Mouse (Mus musculus) thymus, adult 2 months (tissue): ENCODE measurements around the gene Olfr1330.
"Not testable (repeated sequence)": the region's sequence is repeated elsewhere in the genome, so short reads cannot be mapped to it uniquely, and the experiment has no call there.

ENCODE experiments used
- CTCF ChIP-seq: fragments of 200-500 bp; IDR thresholded peaks from 2 replicates; pipeline ENCODE4 v1.5.1; 2012; ENCODE audit warnings: mild to moderate bottlenecking, control low read depth, low read length, moderate library complexity, borderline replicate concordance; ENCODE audit not compliant: control insufficient read depth, poor library complexity, insufficient read depth; ENCODE audit errors: extremely low read depth
- POLR2A ChIP-seq: fragments of 200-500 bp; IDR thresholded peaks from 2 replicates; pipeline ENCODE4 v1.6.1; 2012; ENCODE audit warnings: mild to moderate bottlenecking, low read length, control low read depth, moderate library complexity; ENCODE audit not compliant: control insufficient read depth, poor library complexity, insufficient read depth; ENCODE audit errors: extremely low read depth

DNA sequence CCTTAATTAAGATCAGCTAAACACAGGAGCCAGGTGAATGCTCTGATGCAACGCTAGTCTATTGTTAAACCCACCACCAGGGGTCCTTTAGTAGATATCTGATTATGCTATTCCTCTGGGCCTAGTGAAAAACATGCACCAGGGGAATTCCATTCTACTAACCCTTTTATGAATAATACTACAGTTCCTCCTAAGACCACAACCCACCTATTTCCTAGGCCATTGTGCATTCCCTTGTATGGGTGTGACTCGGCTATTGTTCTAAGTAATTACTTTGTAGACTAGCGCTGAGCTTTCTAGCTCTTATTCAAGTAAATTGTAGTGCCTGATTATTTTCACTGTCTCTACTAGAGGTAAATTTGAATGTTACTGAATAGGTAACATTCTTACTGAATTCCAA lies 42.9 kb downstream of the Olfr1330 start:
- TF ChIP-seq POLR2A, CTCF: not testable (repeated sequence)
